Mouse (Mus musculus) C2C12 (cell line): Measurements from ENCODE around the gene Insc.

ENCODE experiments used
- CEBPB ChIP-seq: IDR thresholded peaks from one replicate; pipeline ENCODE4 v1.6.1; 2011; ENCODE audit warnings: low read depth, mild to moderate bottlenecking, control low read depth, moderate library complexity
- CTCF ChIP-seq: IDR thresholded peaks from one replicate; pipeline ENCODE4 v1.5.1; 2011; ENCODE audit not compliant: control insufficient read depth, insufficient read depth, insufficient read length
- FOSL1 ChIP-seq: IDR thresholded peaks from one replicate; pipeline ENCODE4 v1.8.0; 2011; ENCODE audit warnings: mild to moderate bottlenecking, low read length; ENCODE audit not compliant: poor library complexity, insufficient read depth, severe bottlenecking
- MAX ChIP-seq: IDR thresholded peaks from one replicate; pipeline ENCODE4 v1.6.1; 2011; ENCODE audit warnings: mild to moderate bottlenecking, control low read depth
- MYOD1 ChIP-seq: IDR thresholded peaks from one replicate; pipeline ENCODE4 v1.6.1; 2011; ENCODE audit warnings: low read depth; ENCODE audit not compliant: control insufficient read depth, insufficient read length
- MYOG ChIP-seq: IDR thresholded peaks from one replicate; pipeline ENCODE4 v1.6.1; 2011; ENCODE audit not compliant: control insufficient read depth, insufficient read length; ENCODE audit errors: extremely low read depth
- USF1 ChIP-seq: IDR thresholded peaks from one replicate; pipeline ENCODE4 v1.6.1; 2011; ENCODE audit warnings: low read depth, mild to moderate bottlenecking, control low read depth, moderate library complexity

- no peak for TF ChIP-seq CTCF
- no peak for TF ChIP-seq MYOD1
- TF ChIP-seq USF1 = no peak
- TF ChIP-seq FOSL1 = no peak
- no peak for TF ChIP-seq MYOG
- TF ChIP-seq MAX = no peak
- no peak for TF ChIP-seq CEBPB
Observed at GRCm38 (mm10) chr7:114805311-114805710, 61.8 kb downstream of the Insc start.
